ENCODE assay signal across 8 mouse cellular contexts in the genomic region with DNA sequence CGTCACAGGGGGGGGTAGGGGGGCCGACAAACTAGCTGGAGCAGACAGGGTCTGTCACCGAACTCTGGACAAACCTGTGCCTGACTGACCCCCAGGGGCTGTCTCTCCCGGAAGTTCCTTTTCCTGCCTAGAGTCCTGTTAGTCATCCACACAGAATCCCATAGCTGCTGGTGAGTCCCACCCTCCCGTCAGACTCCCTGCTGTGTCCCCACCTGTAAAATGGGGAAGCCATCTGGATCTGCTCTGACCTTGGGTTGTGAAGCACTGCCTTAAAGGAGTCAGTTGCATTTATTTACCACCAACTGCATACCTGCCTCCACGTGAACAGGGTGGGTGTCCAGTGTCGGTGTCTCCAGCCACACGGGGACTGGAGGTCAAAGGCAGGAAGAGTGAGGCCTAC. TPM values are rescaled to one million over a fixed set of nuclear protein-coding genes. Genes with fewer than 3 reads are reported as not detected.
DNase-seq lines count a peak whose midpoint lies in the region; ATAC-seq and TF ChIP-seq lines count a peak whose summit lies in the region.

No protein-coding gene starts in this region.

- peak overlapping the region; percentile 74 for H3K4me2 ChIP-seq in forebrain, embryonic 15.5 days (replicated peaks)
- peak overlapping the region; percentile 97 for H3K4me2 ChIP-seq in liver, embryonic 16.5 days (ENCODE audit: low read depth, low read length)

- no peak for TF ChIP-seq EP300 in MEL (IDR thresholded peaks at IDR 0.05; ENCODE audit: low read depth in 1 of 2, low read length in 2 of 2)

- no peak for TF ChIP-seq POLR2A in MEL (IDR thresholded peaks at IDR 0.05; ENCODE audit: control insufficient read depth in 1 of 2, insufficient read depth in 1 of 2, low read depth in 1 of 2, low read length in 2 of 2, poor library complexity in 1 of 2)

- ATAC-seq in forebrain, embryonic 15.5 days (replicated peaks) = no peak
- no peak for ATAC-seq in liver, embryonic 16.5 days (ENCODE audit: low read depth)

- H3K9me3 ChIP-seq in MEL (replicated peaks; ENCODE audit: insufficient read depth, low read length) = no peaks in the 10 kb centered on the region
- H3K9me3 ChIP-seq in forebrain, embryonic 15.5 days = no peaks in the 10 kb centered on the region
- H3K9me3 ChIP-seq in liver, embryonic 16.5 days (replicated peaks; ENCODE audit: control insufficient read depth, low read length) = no peaks in the 10 kb centered on the region

- TF ChIP-seq RAD21 in MEL (IDR thresholded peaks at IDR 0.05; ENCODE audit: low read depth, low read length) = no peak

- no peaks in the 10 kb centered on the region for H3K27me3 ChIP-seq in MEL (ENCODE audit: control insufficient read depth in 1 of 2, insufficient read depth in 2 of 2, low read length in 2 of 2)
- no peaks in the 10 kb centered on the region; the same call in 1 of the 2 replicates for H3K27me3 ChIP-seq in forebrain, embryonic 15.5 days
- no peaks in the 10 kb centered on the region; the same call in 1 of the 2 replicates for H3K27me3 ChIP-seq in liver, embryonic 16.5 days (ENCODE audit: control insufficient read depth, insufficient read depth, low read depth, low read length)

- peaks cover 0 to 20% of the 10 kb centered on the region in 2 experiments; a peak in 2 of 4 replicates for H3K36me3 ChIP-seq in MEL (ENCODE audit: control insufficient read depth in 1 of 2, insufficient read depth in 2 of 2, low read length in 2 of 2)
- H3K36me3 ChIP-seq in forebrain, embryonic 15.5 days = no peaks in the 10 kb centered on the region
- no peaks in the 10 kb centered on the region for H3K36me3 ChIP-seq in liver, embryonic 16.5 days (ENCODE audit: control insufficient read depth, insufficient read depth)

- peaks cover 11 to 33% of the 10 kb centered on the region in 2 experiments for H3K4me1 ChIP-seq in MEL (ENCODE audit: control insufficient read depth in 1 of 2, insufficient read depth in 2 of 2, low read length in 2 of 2)
- peaks cover 45% of the 10 kb centered on the region for H3K4me1 ChIP-seq in forebrain, embryonic 15.5 days
- peaks cover 83% of the 10 kb centered on the region for H3K4me1 ChIP-seq in liver, embryonic 16.5 days (ENCODE audit: control insufficient read depth, low read depth, low read length)

- peak overlapping the region; percentile 88 for H3K9ac ChIP-seq in MEL (ENCODE audit: control insufficient read depth, low read depth, low read length, poor library complexity, severe bottlenecking)
- peak overlapping the region; percentile 95 for H3K9ac ChIP-seq in forebrain, embryonic 15.5 days (replicated peaks)
- H3K9ac ChIP-seq in liver, embryonic 16.5 days (ENCODE audit: low read depth, low read length) = peak overlapping the region; percentile 86

- 71% methylated on average over 8 of the region's 8 CpGs for WGBS in forebrain, embryonic 15.5 days
- 28% methylated on average over 8 of the region's 8 CpGs for WGBS in liver, embryonic 16.5 days (ENCODE audit: insufficient replicate concordance)

- intact Hi-C loops in gastrocnemius, adult 2 months (cut with DNase I) = loop anchor here (5.0 kb wide), 1 partner anchor 58 kb away; the partner anchor contains the start of gene Hmg20b

- DNase-seq in gastrocnemius, adult 2 months = no peak
- DNase-seq in gastrocnemius, postnatal 4 days (ENCODE audit: low spot score in 2 of 2) = no peak
- peak; percentile 34 for DNase-seq in MEL (ENCODE audit: low read depth, low spot score)
- no peak for DNase-seq in thymus, postnatal 36 days
- no peak for DNase-seq in B cell, adult 2 months
- no peak for DNase-seq in urinary bladder, postnatal 10 days (ENCODE audit: low spot score)

- peak overlapping the region; percentile 95 for H3K27ac ChIP-seq in gastrocnemius, adult 2 months
- H3K27ac ChIP-seq in MEL (ENCODE audit: control insufficient read depth, low read depth, low read length) = no peak overlapping the region
- no peak overlapping the region for H3K27ac ChIP-seq in forebrain, embryonic 15.5 days (replicated peaks)
- 0 out of 2 replicates have a peak overlapping the region, but pooled peaks have one; percentile 5 for H3K27ac ChIP-seq in liver, embryonic 16.5 days (ENCODE audit: low read length)

- H3K79me2 ChIP-seq in MEL (ENCODE audit: control insufficient read depth, insufficient read depth, low read length, poor library complexity) = peaks cover 62% of the 10 kb centered on the region

- TF ChIP-seq CTCF in gastrocnemius, adult 2 months (IDR thresholded peaks at IDR 0.05) = no peak
- TF ChIP-seq CTCF in MEL (IDR thresholded peaks at IDR 0.05 in 2 of 3, conservative IDR thresholded peaks at IDR 0.05 in 1 of 3; ENCODE audit: control insufficient read depth in 1 of 3, insufficient read depth in 1 of 3, low read depth in 2 of 3, low read length in 3 of 3, poor library complexity in 1 of 3, severe bottlenecking in 1 of 3) = no peak

- H3K4me3 ChIP-seq in gastrocnemius, adult 2 months = peak overlapping the region; percentile 90
- H3K4me3 ChIP-seq in MEL (ENCODE audit: control insufficient read depth in 1 of 2, insufficient read depth in 1 of 2, low read depth in 2 of 2, low read length in 2 of 2) = peak overlapping the region; percentile 86 to 91; a peak in 2 of 4 replicates
- peak overlapping the region; percentile 97 for H3K4me3 ChIP-seq in forebrain, embryonic 15.5 days
- peak overlapping the region; percentile 71 for H3K4me3 ChIP-seq in liver, embryonic 16.5 days (ENCODE audit: low read depth, low read length)

TF ChIP-seq in MEL, 35 proteins besides CTCF, POLR2A, EP300 and RAD21:
- TF ChIP-seq E2F4 (IDR thresholded peaks at IDR 0.05; ENCODE audit: borderline replicate concordance, low read depth, low read length) = no peak
- TF ChIP-seq USF1 (IDR thresholded peaks at IDR 0.05; ENCODE audit: low read depth, low read length) = no peak
- TF ChIP-seq TBP (IDR thresholded peaks at IDR 0.05; ENCODE audit: low read depth, low read length) = no peak
- no peak for TF ChIP-seq NELFE (IDR thresholded peaks at IDR 0.05; ENCODE audit: low read depth, low read length)
- TF ChIP-seq UBTF (IDR thresholded peaks at IDR 0.05; ENCODE audit: borderline replicate concordance, insufficient read depth, low read depth, low read length) = no peak
- no peak for TF ChIP-seq MXI1 (IDR thresholded peaks at IDR 0.05; ENCODE audit: low read depth, low read length)
- TF ChIP-seq SIN3A (IDR thresholded peaks at IDR 0.05; ENCODE audit: low read length) = no peak
- no peak for TF ChIP-seq JUND (IDR thresholded peaks at IDR 0.05; ENCODE audit: low read depth, low read length)

RNA-seq across cellular contexts. Expression of gene Pip5k1c, which starts 1.7 kb away (rescaled TPM):
- total RNA-seq in gastrocnemius, adult 2 months (2021) = 10 to 100 TPM; 20.7 to 25.0 TPM
- 10 to 100 TPM; 35.8 TPM for total RNA-seq in gastrocnemius, postnatal 4 days (2021)
- total RNA-seq in MEL (2012; rRNA removed) = 14.1 and 14.4 TPM in 2 replicates
- polyA plus RNA-seq in MEL (2012; ENCODE audit: insufficient read depth in 1 of 2, insufficient read length in 2 of 2, low read depth in 1 of 2, low replicate concordance in 2 of 2, missing spikeins in 1 of 2) = 10 to 100 TPM in 1 of 2 experiments, not detected in 1; 40.5 TPM
- 123 and 127 TPM in 2 replicates for polyA plus RNA-seq in forebrain, embryonic 15.5 days (2015; fragmentation: Nextera tagmentation; extraction: Ambion mirVana)
- 13.9 and 14.7 TPM in 2 replicates for polyA plus RNA-seq in liver, embryonic 16.5 days (2015; fragmentation: Nextera tagmentation; extraction: Ambion mirVana)

RNA-seq across cellular contexts. Expression of gene Tjp3, which starts 3.1 kb away (rescaled TPM):
- total RNA-seq in gastrocnemius, adult 2 months (2021) = not detected
- under 1 TPM; 0.25 to 0.44 TPM for total RNA-seq in gastrocnemius, postnatal 4 days (2021)
- total RNA-seq in MEL (2012; rRNA removed) = 2.5 and 2.9 TPM in 2 replicates
- polyA plus RNA-seq in MEL (2012; ENCODE audit: insufficient read depth in 1 of 2, insufficient read length in 2 of 2, low read depth in 1 of 2, low replicate concordance in 2 of 2, missing spikeins in 1 of 2) = 1 to 10 TPM in 1 of 2 experiments, not detected in 1; 4.9 TPM
- polyA plus RNA-seq in forebrain, embryonic 15.5 days (2015; fragmentation: Nextera tagmentation; extraction: Ambion mirVana) = 8.5 and 9.0 TPM in 2 replicates
- polyA plus RNA-seq in liver, embryonic 16.5 days (2015; fragmentation: Nextera tagmentation; extraction: Ambion mirVana) = 0.82 and 1.4 TPM in 2 replicates

RNA-seq across cellular contexts. Expression of gene Cactin, which starts 26.5 kb away (rescaled TPM):
- total RNA-seq in gastrocnemius, adult 2 months (2021) = 10 to 100 TPM in 1 of 2 experiments, 1 to 10 TPM in 1; 8.5 to 11.5 TPM
- 10 to 100 TPM; 17.8 to 18.3 TPM for total RNA-seq in gastrocnemius, postnatal 4 days (2021)
- total RNA-seq in MEL (2012; rRNA removed) = 43.5 and 47.6 TPM in 2 replicates
- polyA plus RNA-seq in MEL (2012; ENCODE audit: insufficient read depth in 1 of 2, insufficient read length in 2 of 2, low read depth in 1 of 2, low replicate concordance in 2 of 2, missing spikeins in 1 of 2) = 10 to 100 TPM in 1 of 2 experiments, not detected in 1; 66.8 TPM
- 40.7 and 42.4 TPM in 2 replicates for polyA plus RNA-seq in forebrain, embryonic 15.5 days (2015; fragmentation: Nextera tagmentation; extraction: Ambion mirVana)
- 18.4 and 18.7 TPM in 2 replicates for polyA plus RNA-seq in liver, embryonic 16.5 days (2015; fragmentation: Nextera tagmentation; extraction: Ambion mirVana)

RNA-seq across cellular contexts. Expression of gene Apba3, which starts 27.7 kb away (rescaled TPM):
- 100 to 1,000 TPM; 110 to 119 TPM for total RNA-seq in gastrocnemius, adult 2 months (2021)
- total RNA-seq in gastrocnemius, postnatal 4 days (2021) = 10 to 100 TPM; 49.2 to 50.2 TPM
- 68.9 and 81.3 TPM in 2 replicates for total RNA-seq in MEL (2012; rRNA removed)
- 10 to 100 TPM in 1 of 2 experiments, not detected in 1; 73.2 TPM for polyA plus RNA-seq in MEL (2012; ENCODE audit: insufficient read depth in 1 of 2, insufficient read length in 2 of 2, low read depth in 1 of 2, low replicate concordance in 2 of 2, missing spikeins in 1 of 2)
- polyA plus RNA-seq in forebrain, embryonic 15.5 days (2015; fragmentation: Nextera tagmentation; extraction: Ambion mirVana) = 33.5 and 37.5 TPM in 2 replicates
- 24.2 and 26.3 TPM in 2 replicates for polyA plus RNA-seq in liver, embryonic 16.5 days (2015; fragmentation: Nextera tagmentation; extraction: Ambion mirVana)

RNA-seq across cellular contexts. Expression of gene Mrpl54, which starts 27.7 kb away (rescaled TPM):
- 100 to 1,000 TPM; 103 to 112 TPM for total RNA-seq in gastrocnemius, adult 2 months (2021)
- 10 to 100 TPM; 90.0 to 97.6 TPM for total RNA-seq in gastrocnemius, postnatal 4 days (2021)
- 137 and 150 TPM in 2 replicates for total RNA-seq in MEL (2012; rRNA removed)
- polyA plus RNA-seq in MEL (2012; ENCODE audit: insufficient read depth in 1 of 2, insufficient read length in 2 of 2, low read depth in 1 of 2, low replicate concordance in 2 of 2, missing spikeins in 1 of 2) = 100 to 1,000 TPM; 157 to 421 TPM
- polyA plus RNA-seq in forebrain, embryonic 15.5 days (2015; fragmentation: Nextera tagmentation; extraction: Ambion mirVana) = 97.3 and 104 TPM in 2 replicates
- 80.0 and 88.1 TPM in 2 replicates for polyA plus RNA-seq in liver, embryonic 16.5 days (2015; fragmentation: Nextera tagmentation; extraction: Ambion mirVana)

Comparison
In these comparisons a context has a peak if more than half of its experiments do, and no peak if none do; other contexts are left out.
1. H3K27ac ChIP-seq: peak in gastrocnemius, adult 2 months (single experiment) and liver, embryonic 16.5 days (single experiment); none in MEL (single experiment) and forebrain, embryonic 15.5 days (single experiment).
2. Peak in every context shown above with its lines, with median percentiles within 50 percentile points of each other: H3K4me3 ChIP-seq and H3K9ac ChIP-seq.